Mouse (Mus musculus) cerebellum, postnatal 14 days (tissue): ENCODE data around the gene Fgf23.

ENCODE experiments used
- DNase-seq, 2 experiments: peaks; one replicate each; pipeline ENCODE4 v3.0.0; 2021; ENCODE audit warnings: mixed read lengths in 2 of 2

The Fgf23 gene

DNA sequence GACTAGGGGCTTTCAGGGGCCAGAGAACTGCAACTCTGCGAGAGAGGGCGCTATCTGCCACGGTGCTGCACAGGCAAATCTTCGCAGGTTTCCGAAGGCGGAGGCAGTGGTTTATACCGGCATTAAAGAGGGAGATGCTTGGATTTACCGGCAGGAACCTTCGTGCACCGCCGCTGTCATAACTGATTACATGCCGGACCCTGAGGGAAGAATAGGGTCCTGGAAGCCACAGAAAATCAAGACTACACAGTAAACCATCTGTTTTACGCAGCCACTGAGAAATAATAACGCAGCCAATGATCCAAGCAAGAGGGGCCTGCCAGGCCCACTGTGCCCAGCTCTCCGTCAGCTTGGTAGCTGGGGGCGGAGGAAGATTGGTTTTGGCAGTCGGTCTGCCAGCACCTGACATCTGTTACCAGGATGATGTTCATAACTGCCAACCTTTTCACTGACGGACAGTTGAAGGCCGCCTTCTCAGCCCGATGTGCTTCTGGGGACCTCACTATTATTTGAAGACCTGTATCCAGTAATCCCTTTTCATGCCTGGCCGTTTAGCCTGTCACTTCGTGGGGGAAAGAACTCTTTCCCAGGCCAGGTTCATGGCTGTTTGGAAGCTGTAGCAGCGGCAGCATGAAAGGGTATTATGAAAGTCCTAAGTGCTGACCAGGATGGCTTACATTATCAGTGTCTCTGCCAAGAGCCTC lies 42.2 kb downstream of the Fgf23 start:
- peak; percentile 68 to 71 for DNase-seq

DNA sequence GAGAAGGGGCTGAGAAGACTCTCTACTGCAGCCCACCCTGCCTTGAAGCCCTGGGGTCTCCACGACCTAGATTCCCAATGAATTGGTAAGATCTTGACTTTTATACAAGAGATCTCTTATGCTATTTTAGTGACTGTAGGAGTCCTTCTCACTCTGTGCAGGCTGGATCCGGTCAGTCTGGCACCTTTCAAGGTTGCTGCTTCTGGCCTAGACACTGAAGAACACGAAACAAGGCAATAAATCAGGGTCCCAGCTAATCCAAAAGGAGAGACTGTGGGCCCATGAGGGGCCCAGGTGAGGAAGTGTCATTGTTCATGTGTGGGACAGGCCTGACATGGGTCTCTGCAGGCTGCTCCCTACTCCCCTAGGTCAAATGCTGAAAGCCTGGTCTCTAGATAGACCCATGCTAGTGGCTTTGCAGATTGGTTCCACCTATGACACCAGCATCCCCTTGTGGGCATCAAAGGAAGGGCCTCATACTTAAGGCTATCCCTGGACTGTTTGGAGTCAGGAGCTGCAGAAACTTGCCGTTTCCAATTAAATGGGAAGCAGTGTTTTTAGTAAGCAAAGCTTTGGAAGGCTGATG lies 49.6 kb downstream of the Fgf23 start:
- peak in 1 of 2 experiments; percentile 61 for DNase-seq

DNA sequence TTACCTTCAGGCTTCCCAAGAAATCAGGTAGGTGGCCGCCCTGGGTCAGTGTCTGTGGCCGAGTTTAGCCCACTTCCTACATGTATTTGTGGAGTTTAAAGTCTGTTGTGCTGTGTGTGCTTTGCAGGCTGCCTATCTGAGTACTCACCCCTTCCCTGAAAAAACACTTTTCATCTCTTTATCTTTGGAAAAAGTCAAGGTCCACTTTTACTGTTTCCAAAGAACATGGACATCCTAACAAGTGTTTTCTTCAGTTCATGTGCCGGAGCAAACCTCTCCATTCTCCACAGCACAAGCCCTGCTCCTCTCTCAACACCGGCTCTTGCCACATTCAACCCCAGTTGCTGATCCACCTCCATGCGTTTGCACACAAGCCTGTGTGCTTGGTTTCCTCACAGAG lies 50.3 kb downstream of the Fgf23 start:
- no peak for DNase-seq

DNA sequence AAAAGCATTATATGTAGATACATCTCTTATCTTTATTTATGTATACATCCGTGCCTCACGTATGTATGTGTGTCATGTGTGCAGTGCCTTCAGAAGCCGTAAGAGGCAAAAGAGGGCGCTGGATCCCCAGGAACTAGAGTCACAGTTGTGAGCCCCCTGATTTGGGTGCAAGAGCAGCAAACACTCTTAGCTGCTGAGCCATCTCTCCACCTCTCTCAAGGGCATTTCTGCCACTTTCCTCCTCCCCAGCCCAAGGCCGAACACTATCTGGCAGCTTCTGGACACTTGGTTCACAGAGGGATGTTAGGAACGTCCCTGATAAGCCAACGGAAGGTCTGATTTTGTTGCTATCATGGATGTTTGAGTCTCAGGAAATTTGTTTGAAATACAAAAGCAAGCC lies 50.8 kb downstream of the Fgf23 start:
- DNase-seq, result no peak

DNA sequence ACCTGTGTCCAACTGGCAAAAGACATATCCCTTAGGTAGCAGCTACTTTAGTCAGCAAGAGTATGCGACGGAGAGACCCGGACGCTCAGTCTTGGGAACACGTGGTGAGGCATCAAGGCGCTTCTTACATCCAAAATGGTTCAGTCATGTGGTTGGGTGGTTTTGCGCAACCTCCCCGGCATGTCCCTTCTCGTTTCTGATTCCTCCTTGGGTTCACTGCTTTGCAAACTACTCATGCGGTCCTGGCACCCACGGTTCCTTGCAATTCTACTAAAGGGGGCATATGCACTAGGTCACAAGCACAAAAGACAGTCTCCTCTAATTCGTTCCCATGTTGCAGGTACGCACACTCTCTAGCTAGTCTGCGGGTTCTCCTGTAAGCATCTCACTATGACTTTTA lies 57.0 kb downstream of the Fgf23 start:
- no peak for DNase-seq

DNA sequence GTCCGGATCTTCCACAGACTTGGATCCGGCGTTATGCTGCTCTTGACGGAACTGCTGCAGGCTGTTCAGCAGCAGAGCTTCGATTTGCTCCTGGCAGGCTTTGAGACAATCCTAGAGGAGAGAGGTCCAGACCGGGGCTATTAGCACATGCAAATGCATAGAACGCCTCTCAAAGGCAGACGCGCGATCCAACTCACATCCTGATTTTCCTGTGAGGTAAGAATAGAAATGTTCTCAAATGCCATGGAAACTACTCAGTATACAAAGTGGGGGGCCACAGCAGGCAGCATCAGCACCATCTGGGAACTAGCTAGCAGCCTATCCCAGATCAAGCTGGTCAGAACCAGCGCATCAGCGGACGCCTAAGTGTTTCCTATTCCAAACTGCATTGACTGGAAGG lies 57.7 kb downstream of the Fgf23 start:
- peak in 1 of 2 experiments; percentile 53 for DNase-seq
